Mouse (Mus musculus) erythroblast, embryonic 14.5 days (primary cell): ENCODE results near the gene Stub1. TPM values are rescaled to one million over a fixed set of nuclear protein-coding genes. Genes with fewer than 3 reads are reported as not detected.

ENCODE experiments used
- H3K27me3 ChIP-seq: 2 replicates; pipeline ENCODE4 v1.6.1; 2012; ENCODE audit warnings: inconsistent platforms; ENCODE audit not compliant: control insufficient read depth
- H3K36me3 ChIP-seq: 2 replicates; pipeline ENCODE4 v1.6.1; 2012; ENCODE audit warnings: mild to moderate bottlenecking, inconsistent platforms; ENCODE audit not compliant: control insufficient read depth
- H3K4me1 ChIP-seq: 2 replicates; pipeline ENCODE4 v1.6.1; 2012; ENCODE audit warnings: inconsistent platforms; ENCODE audit not compliant: control insufficient read depth
- H3K4me3 ChIP-seq: replicated peaks from 2 replicates; pipeline ENCODE3; 2012; ENCODE audit warnings: moderate library complexity, mild to moderate bottlenecking, inconsistent platforms
- H3K9me3 ChIP-seq: 2 replicates; pipeline ENCODE4 v1.6.1; 2012; ENCODE audit warnings: low read length, inconsistent platforms, mixed read lengths; ENCODE audit not compliant: control insufficient read depth
- GATA1 ChIP-seq: IDR thresholded peaks from 2 replicates; pipeline ENCODE4 v1.6.1; 2012; ENCODE audit warnings: low read length, inconsistent platforms, mixed read lengths
- TAL1 ChIP-seq: IDR thresholded peaks from 3 replicates; pipeline ENCODE4 v1.6.1; 2012; ENCODE audit warnings: low read length, inconsistent platforms, mixed read lengths
- polyA plus RNA-seq: library from polyadenylated mRNA; stranded (reverse); fragments of >175 nt; gene quantifications from 2 replicates; pipeline ENCODE4 v1.2.3, GENCODE M21; 2012

Stub1 gene
- polyA plus RNA-seq, 1 experiment: 10.6 TPM

- H3K27me3 ChIP-seq: no peaks in the 10 kb centered on the region
- TF ChIP-seq TAL1: no peak
- TF ChIP-seq GATA1: no peak
- peaks cover 66% of the 10 kb centered on the region for H3K4me1 ChIP-seq
- peak overlapping the region; percentile 72 for H3K4me3 ChIP-seq
- no peaks in the 10 kb centered on the region for H3K9me3 ChIP-seq
- peaks cover 56% of the 10 kb centered on the region for H3K36me3 ChIP-seq
Measured at GRCm38 (mm10) chr17:25861704-25862612, 28.8 kb upstream of the Stub1 start.

- peak within 1 kb of the TSS; percentile 72 for H3K4me3 ChIP-seq
- H3K36me3 ChIP-seq: peaks cover 56% of the 10 kb centered on the region
- no peak for TF ChIP-seq GATA1
- no peak for TF ChIP-seq TAL1
- peaks cover 59% of the 10 kb centered on the region for H3K4me1 ChIP-seq
- no peaks in the 10 kb centered on the region for H3K27me3 ChIP-seq
- no peaks in the 10 kb centered on the region for H3K9me3 ChIP-seq
Measured at GRCm38 (mm10) chr17:25860832-25861703, 27.9 kb upstream of the Stub1 start, which contains the start of gene Wdr90. Gene Wdr90 (minus strand): TSS chr17:25861501.

- Histone ChIP-seq H3K4me3 (peak overlapping the region; percentile 72), H3K27me3 (no peaks in the 10 kb centered on the region), H3K36me3 (peaks cover 61% of the 10 kb centered on the region), H3K4me1 (peaks cover 58% of the 10 kb centered on the region), H3K9me3 (no peaks in the 10 kb centered on the region)
- TF ChIP-seq TAL1 (no peak), GATA1 (no peak)
Measured at GRCm38 (mm10) chr17:25860229-25860628, 27.0 kb upstream of the Stub1 start.

GRCm38 (mm10) chr17:25844396-25844901, 11.2 kb upstream of the Stub1 start, which contains the start of gene Rhot2:
Gene Rhot2 (minus strand): TSS chr17:25844851.
- TF ChIP-seq TAL1: no peak
- no peak for TF ChIP-seq GATA1
- H3K27me3 ChIP-seq: no peaks in the 10 kb centered on the region
- peaks cover 87% of the 10 kb centered on the region for H3K36me3 ChIP-seq
- H3K9me3 ChIP-seq: no peaks in the 10 kb centered on the region
- H3K4me1 ChIP-seq: peaks cover 52% of the 10 kb centered on the region
- peak within 1 kb of the TSS; percentile 80 for H3K4me3 ChIP-seq

GRCm38 (mm10) chr17:25843636-25844395, 10.6 kb upstream of the Stub1 start:
- no peaks in the 10 kb centered on the region for H3K9me3 ChIP-seq
- TF ChIP-seq GATA1 (peak; percentile 54), TAL1 (0 out of 3 replicates have a peak, but pooled peaks have one; percentile 13)
- H3K36me3 ChIP-seq: peaks cover 87% of the 10 kb centered on the region
- H3K4me3 ChIP-seq: peak overlapping the region; percentile 80
- peaks cover 58% of the 10 kb centered on the region for H3K4me1 ChIP-seq
- no peaks in the 10 kb centered on the region for H3K27me3 ChIP-seq

GRCm38 (mm10) chr17:25843122-25843521, 9.9 kb upstream of the Stub1 start:
- no peak for TF ChIP-seq TAL1
- TF ChIP-seq GATA1: no peak
- Histone ChIP-seq H3K9me3 (no peaks in the 10 kb centered on the region), H3K36me3 (peaks cover 86% of the 10 kb centered on the region), H3K4me3 (peak overlapping the region; percentile 80), H3K4me1 (peaks cover 62% of the 10 kb centered on the region), H3K27me3 (no peaks in the 10 kb centered on the region)

- peaks cover 68% of the 10 kb centered on the region for H3K4me1 ChIP-seq
- peaks cover 86% of the 10 kb centered on the region for H3K36me3 ChIP-seq
- peak overlapping the region; percentile 21 for H3K4me3 ChIP-seq
- no peaks in the 10 kb centered on the region for H3K9me3 ChIP-seq
- TF ChIP-seq TAL1: no peak
- no peak for TF ChIP-seq GATA1
- H3K27me3 ChIP-seq: no peaks in the 10 kb centered on the region
Measured at GRCm38 (mm10) chr17:25842509-25842908, 9.3 kb upstream of the Stub1 start.
